Mouse (Mus musculus) heart, adult 2 months (tissue): ENCODE results near the gene Arid3b.

Experiments used
- CTCF ChIP-seq: fragments of 200-600 bp; IDR thresholded peaks from 2 replicates; pipeline ENCODE4 v1.8.1; 2022; ENCODE audit warnings: antibody characterized with exemption, mild to moderate bottlenecking, moderate library complexity
- EP300 ChIP-seq: fragments of 200-500 bp; IDR thresholded peaks from 2 replicates; pipeline ENCODE4 v1.6.1; 2011; ENCODE audit warnings: low read depth, low read length, control low read depth; ENCODE audit not compliant: insufficient read depth
- POLR2A ChIP-seq: fragments of 200-500 bp; IDR thresholded peaks from 2 replicates; pipeline ENCODE4 v1.6.1; 2011; ENCODE audit warnings: mild to moderate bottlenecking, low read depth, low read length, control low read depth; ENCODE audit not compliant: insufficient read depth

GRCm38 (mm10) chr9:57880278-57880677 lies 43.7 kb upstream of the Arid3b start:
- no peak for TF ChIP-seq POLR2A
- TF ChIP-seq CTCF = no peak
- no peak for TF ChIP-seq EP300
